Mouse (Mus musculus) intestine, embryonic 14.5 days (tissue): Measurements from ENCODE around the gene Celf2. TPM values are rescaled to one million over a fixed set of nuclear protein-coding genes. Genes with fewer than 3 reads are reported as not detected.

Experiments used
- ATAC-seq: fragments of 200-750 bp; cut with Nextera tagmentation; replicated peaks from 2 replicates; pipeline ENCODE4 v1.8.0; 2017; ENCODE audit warnings: low read depth, moderate number of reproducible peaks, moderate TSS enrichment, moderate library complexity; ENCODE audit not compliant: low FRiP score, low TSS enrichment
- DNase-seq: peaks from one replicate; pipeline ENCODE4 v3.0.0-alpha.2; 2018; ENCODE audit warnings: low spot score
- H3K27ac ChIP-seq: fragments of 300-500 bp; sonication (generic); 2 replicates; pipeline ENCODE4 v1.5.1; 2014; ENCODE audit warnings: low read depth, mild to moderate bottlenecking, control low read depth
- H3K27me3 ChIP-seq: fragments of 300-500 bp; sonication (generic); replicated peaks from 2 replicates; pipeline ENCODE4 v1.6.1; 2014; ENCODE audit warnings: low read length, control low read depth; ENCODE audit not compliant: control insufficient read depth, insufficient read depth
- H3K36me3 ChIP-seq: fragments of 300-500 bp; sonication (generic); 2 replicates; pipeline ENCODE4 v1.6.1; 2014; ENCODE audit warnings: low read length, control low read depth; ENCODE audit not compliant: control insufficient read depth, insufficient read depth
- H3K4me1 ChIP-seq: fragments of 300-500 bp; sonication (generic); replicated peaks from 2 replicates; pipeline ENCODE4 v1.6.1; 2014; ENCODE audit warnings: low read length, control low read depth, mixed read lengths; ENCODE audit not compliant: control insufficient read depth, insufficient read depth
- H3K4me2 ChIP-seq: fragments of 300-500 bp; sonication (generic); 2 replicates; pipeline ENCODE4 v1.6.1; 2014; ENCODE audit warnings: low read length
- H3K4me3 ChIP-seq: fragments of 300-500 bp; sonication (generic); 2 replicates; pipeline ENCODE4 v1.5.1; 2014; ENCODE audit warnings: low read depth, low read length, control low read depth, mixed read lengths
- H3K9ac ChIP-seq: fragments of 300-500 bp; sonication (generic); 2 replicates; pipeline ENCODE4 v1.6.1; 2014; ENCODE audit warnings: mild to moderate bottlenecking, low read length
- H3K9me3 ChIP-seq: fragments of 300-500 bp; sonication (generic); 2 replicates; pipeline ENCODE4 v1.6.1; 2016; ENCODE audit warnings: low read length, control low read depth; ENCODE audit not compliant: control insufficient read depth
- WGBS: fragments of 180-500 bp; shearing (Covaris S2); extraction: QIAGEN DNeasy Blood & Tissue Kit; methylation state at CpG from one replicate; pipeline ENCODE4 v1.1.7; 2014; 5-methylcytosine and 5-hydroxymethylcytosine counted together
- polyA plus RNA-seq: library from polyadenylated mRNA; unstranded; fragments of >200 nt; fragmentation: Nextera tagmentation; extraction: Ambion mirVana; gene quantifications from 2 replicates; pipeline ENCODE4 v1.2.1, GENCODE M21; 2014

The Celf2 gene
- polyA plus RNA-seq, 1 experiment from 2014 or later, result 53.5 TPM

DNA sequence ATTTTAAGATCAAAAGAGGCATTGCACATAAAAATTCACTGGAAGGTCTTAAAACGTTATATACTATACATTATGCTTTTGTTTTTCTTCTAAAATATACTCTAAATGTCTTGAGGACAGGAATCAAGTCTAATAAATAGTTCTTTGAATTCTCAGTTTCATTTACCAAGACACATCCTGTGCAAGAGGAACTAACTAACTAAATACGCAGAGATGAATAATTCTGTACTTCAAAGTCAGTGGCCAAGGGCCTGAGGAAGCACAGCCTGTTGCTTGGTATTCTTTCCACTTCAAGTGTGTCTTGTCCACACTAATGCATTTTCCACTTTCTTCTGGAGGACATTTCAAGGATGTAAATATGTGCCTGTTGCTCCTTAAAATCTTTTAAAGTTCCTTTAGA is 766.2 kb downstream of the Celf2 start:
- no peak overlapping the region for H3K4me2 ChIP-seq
- no peak for ATAC-seq
- no peaks in the 10 kb centered on the region; the same call in 1 of the 2 replicates for H3K4me1 ChIP-seq
- 71% methylated on average over 2 of the region's 2 CpGs for WGBS
- H3K9ac ChIP-seq, result no peak overlapping the region
- H3K36me3 ChIP-seq, result no peaks in the 10 kb centered on the region
- no peak overlapping the region for H3K27ac ChIP-seq
- H3K4me3 ChIP-seq, result no peak overlapping the region
- no peak for DNase-seq
- H3K9me3 ChIP-seq, result no peaks in the 10 kb centered on the region
- H3K27me3 ChIP-seq, result no peaks in the 10 kb centered on the region

DNA sequence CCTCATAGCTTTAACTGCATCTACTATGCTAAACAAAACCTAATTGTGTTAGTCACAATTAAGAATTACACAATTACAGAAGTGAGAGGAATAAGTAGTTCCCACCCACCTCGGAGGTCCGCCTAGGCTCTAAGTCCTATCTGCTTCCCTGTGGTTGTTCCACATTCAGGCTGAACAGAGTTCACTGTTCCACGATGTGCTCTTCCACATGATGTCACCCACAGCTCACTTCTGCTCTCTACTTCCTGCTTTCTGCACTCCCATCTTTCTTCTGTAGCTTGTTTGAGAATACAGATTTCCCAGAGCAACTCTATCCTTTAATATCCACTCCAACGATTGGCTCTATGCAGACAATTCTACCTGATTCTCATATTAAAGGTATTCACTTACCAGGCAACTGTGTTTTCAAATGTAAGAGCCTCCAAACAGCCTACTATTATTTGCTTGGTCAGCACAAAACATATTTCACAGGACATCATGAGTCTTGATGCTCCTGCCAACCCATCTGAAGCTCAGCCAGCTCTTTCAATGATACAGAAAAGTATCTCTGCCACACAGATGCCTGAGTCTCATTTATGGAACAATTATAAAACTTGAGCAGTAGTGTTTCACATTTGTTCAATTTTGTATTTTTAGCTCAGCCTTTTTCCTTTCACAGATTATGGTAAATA is 769.2 kb downstream of the Celf2 start:
- no peaks in the 10 kb centered on the region for H3K27me3 ChIP-seq
- WGBS, result 71% methylated on average over 4 of the region's 4 CpGs
- H3K9me3 ChIP-seq, result no peaks in the 10 kb centered on the region
- DNase-seq (no peak), ATAC-seq (no peak)
- no peak overlapping the region for H3K9ac ChIP-seq
- no peak overlapping the region for H3K4me3 ChIP-seq
- no peaks in the 10 kb centered on the region for H3K36me3 ChIP-seq
- no peak overlapping the region for H3K4me2 ChIP-seq
- H3K27ac ChIP-seq, result no peak overlapping the region
- no peaks in the 10 kb centered on the region; the same call in 1 of the 2 replicates for H3K4me1 ChIP-seq

DNA sequence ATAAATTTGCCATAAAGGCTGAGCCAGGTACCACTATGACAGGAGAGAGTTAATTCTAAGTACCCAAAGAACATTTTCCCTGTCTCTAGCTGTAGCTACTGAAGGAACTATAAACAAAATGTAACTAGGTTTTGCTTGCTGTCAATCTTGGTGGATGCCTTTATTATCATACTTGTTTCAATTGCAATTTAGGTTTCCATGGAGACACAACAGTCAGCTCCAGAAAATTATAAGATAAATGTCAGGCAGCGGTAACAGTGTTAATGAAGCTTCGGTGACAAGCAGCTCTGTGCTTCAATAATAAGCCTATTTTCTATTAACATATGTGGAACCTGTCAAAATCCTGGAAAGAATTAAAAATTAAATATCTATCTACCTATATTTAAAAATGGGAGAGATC is 777.3 kb downstream of the Celf2 start:
- H3K9ac ChIP-seq, result no peak overlapping the region
- DNase-seq, result no peak
- H3K4me2 ChIP-seq, result no peak overlapping the region
- H3K27ac ChIP-seq, result no peak overlapping the region
- H3K4me3 ChIP-seq, result no peak overlapping the region
- 89% methylated on average over 2 of the region's 2 CpGs for WGBS
- no peaks in the 10 kb centered on the region; the same call in 1 of the 2 replicates for H3K4me1 ChIP-seq
- no peaks in the 10 kb centered on the region for H3K9me3 ChIP-seq
- H3K36me3 ChIP-seq, result no peaks in the 10 kb centered on the region
- H3K27me3 ChIP-seq, result no peaks in the 10 kb centered on the region
- no peak for ATAC-seq

DNA sequence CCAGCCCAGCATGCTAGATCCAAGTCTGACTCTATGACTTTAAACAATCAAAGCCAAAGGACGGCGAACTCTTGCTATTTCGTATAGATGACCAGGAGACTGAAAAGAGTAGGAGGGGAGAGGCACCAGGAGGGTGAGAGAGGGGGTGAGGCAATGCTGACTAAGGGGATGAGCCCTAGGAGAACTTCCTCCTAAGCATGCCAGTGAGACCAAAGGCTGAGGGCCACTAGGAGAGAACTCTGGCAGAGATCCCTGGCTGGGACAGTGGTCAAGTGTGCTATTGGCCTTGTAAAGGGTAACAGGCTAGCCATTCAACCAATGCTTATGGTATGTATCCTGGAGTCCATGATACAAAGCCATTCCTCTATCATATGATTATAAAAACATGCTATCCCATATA is 778.5 kb downstream of the Celf2 start:
- Histone ChIP-seq H3K4me2 (no peak overlapping the region), H3K27ac (no peak overlapping the region), H3K9ac (no peak overlapping the region), H3K4me3 (no peak overlapping the region), H3K4me1 (no peaks in the 10 kb centered on the region; the same call in 1 of the 2 replicates), H3K36me3 (no peaks in the 10 kb centered on the region), H3K9me3 (no peaks in the 10 kb centered on the region), H3K27me3 (no peaks in the 10 kb centered on the region)
- no peak for DNase-seq
- WGBS, result 52% methylated on average over 3 of the region's 3 CpGs
- ATAC-seq, result no peak

DNA sequence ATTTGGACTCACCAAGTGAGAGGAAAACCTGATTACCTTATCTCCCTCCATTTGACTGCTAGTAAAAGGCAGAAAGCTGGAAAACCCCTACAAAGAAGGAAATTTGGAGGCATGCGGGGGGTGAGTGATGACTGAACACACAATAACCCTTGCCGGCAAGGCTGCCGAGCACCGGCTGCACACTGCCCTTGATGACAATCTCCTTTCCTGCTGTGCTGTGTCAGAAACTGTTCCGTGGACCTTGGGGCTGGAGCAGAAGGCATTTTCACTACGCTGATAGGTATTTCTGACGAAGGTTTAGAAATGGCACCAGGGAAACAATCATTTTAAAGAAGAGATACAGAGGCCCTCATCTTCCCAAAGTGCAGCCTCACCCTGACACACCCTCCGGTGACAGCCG is 779.4 kb downstream of the Celf2 start:
- no peak overlapping the region for H3K4me3 ChIP-seq
- H3K27ac ChIP-seq, result no peak overlapping the region
- H3K9ac ChIP-seq, result no peak overlapping the region
- H3K27me3 ChIP-seq, result no peaks in the 10 kb centered on the region
- H3K4me1 ChIP-seq, result no peaks in the 10 kb centered on the region; the same call in 1 of the 2 replicates
- WGBS, result 62% methylated on average over 9 of the region's 9 CpGs
- ATAC-seq (no peak), DNase-seq (no peak)
- H3K36me3 ChIP-seq, result no peaks in the 10 kb centered on the region
- H3K4me2 ChIP-seq, result no peak overlapping the region
- no peaks in the 10 kb centered on the region for H3K9me3 ChIP-seq

DNA sequence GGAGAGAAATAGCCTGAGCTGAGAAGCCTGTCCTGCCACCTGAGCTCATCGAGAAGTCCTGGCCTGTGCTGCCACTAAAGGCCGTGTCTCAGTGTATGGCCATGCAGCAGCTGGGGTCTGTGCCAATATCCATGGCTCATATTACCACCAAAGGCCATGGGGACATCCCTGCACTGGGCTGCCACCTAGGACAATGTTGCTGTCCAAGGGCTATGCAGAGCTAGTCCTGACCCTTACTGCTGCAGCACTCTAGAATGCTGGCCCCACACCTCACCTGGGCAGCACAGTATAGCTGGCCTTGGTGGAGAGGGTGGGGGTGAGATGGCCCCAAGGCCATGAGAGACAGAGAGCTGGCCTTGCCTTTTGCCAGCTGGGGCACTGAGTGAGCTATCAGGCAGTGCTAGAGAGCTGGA is 780.5 kb downstream of the Celf2 start:
- H3K36me3 ChIP-seq, result no peaks in the 10 kb centered on the region
- H3K9me3 ChIP-seq, result no peaks in the 10 kb centered on the region
- H3K4me1 ChIP-seq, result no peaks in the 10 kb centered on the region; the same call in 1 of the 2 replicates
- 73% methylated on average over 2 of the region's 2 CpGs for whole genome bisulfite sequencing
- H3K4me3 ChIP-seq, result no peak overlapping the region
- DNase-seq (no peak), ATAC-seq (no peak)
- H3K9ac ChIP-seq, result no peak overlapping the region
- H3K27ac ChIP-seq, result no peak overlapping the region
- no peak overlapping the region for H3K4me2 ChIP-seq
- H3K27me3 ChIP-seq, result no peaks in the 10 kb centered on the region

DNA sequence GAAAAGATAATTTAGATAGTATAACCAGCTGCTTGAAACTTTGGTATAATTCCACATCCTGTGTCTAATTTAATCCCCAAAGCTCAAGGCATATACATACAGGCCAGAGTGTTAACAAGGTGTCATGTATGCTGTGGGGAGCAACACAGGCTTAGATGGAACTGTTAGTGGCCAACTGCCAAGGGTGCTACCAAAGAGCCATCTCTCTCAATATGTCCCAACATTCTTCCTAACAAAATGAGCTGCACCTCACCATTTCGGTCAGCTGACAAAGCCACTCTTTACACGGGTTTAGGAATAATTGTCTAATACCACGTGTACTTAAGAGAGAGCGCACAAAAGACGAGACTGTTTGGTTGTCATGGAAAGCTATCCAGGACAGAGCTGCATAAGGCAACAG is 782.0 kb downstream of the Celf2 start:
- Histone ChIP-seq H3K4me1 (peaks cover 4% of the 10 kb centered on the region; the same call in 1 of the 2 replicates), H3K27me3 (no peaks in the 10 kb centered on the region), H3K36me3 (no peaks in the 10 kb centered on the region), H3K9me3 (no peaks in the 10 kb centered on the region), H3K4me2 (no peak overlapping the region), H3K9ac (no peak overlapping the region), H3K4me3 (no peak overlapping the region), H3K27ac (no peak overlapping the region)
- no peak for DNase-seq
- 94% methylated on average over 5 of the region's 5 CpGs for whole genome bisulfite sequencing
- ATAC-seq, result no peak

DNA sequence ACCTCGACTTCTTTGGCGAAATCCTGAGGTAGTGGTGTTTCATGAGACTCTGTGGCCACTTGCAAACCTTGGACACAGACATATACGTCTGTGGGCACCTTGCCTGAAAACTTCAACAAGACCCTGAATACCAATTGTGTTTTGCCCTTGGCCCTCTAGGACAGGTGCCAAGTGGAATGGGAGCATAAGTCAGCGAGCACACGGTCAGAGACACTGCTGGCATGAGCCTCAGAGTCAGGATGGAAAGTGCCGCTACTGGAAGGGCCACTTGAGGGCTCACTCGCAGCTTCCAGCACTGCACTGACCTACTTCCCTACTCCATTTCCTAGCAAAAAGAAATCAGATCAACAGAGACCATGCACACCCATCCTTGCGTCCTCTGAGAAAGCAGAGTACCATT is 783.3 kb downstream of the Celf2 start:
- H3K4me1 ChIP-seq, result peaks cover 17% of the 10 kb centered on the region
- WGBS, result 77% methylated on average over 8 of the region's 8 CpGs
- no peaks in the 10 kb centered on the region for H3K27me3 ChIP-seq
- H3K9me3 ChIP-seq, result no peaks in the 10 kb centered on the region
- no peak overlapping the region for H3K4me2 ChIP-seq
- ATAC-seq (no peak), DNase-seq (no peak)
- H3K27ac ChIP-seq, result no peak overlapping the region
- H3K4me3 ChIP-seq, result no peak overlapping the region
- H3K36me3 ChIP-seq, result no peaks in the 10 kb centered on the region
- H3K9ac ChIP-seq, result no peak overlapping the region

DNA sequence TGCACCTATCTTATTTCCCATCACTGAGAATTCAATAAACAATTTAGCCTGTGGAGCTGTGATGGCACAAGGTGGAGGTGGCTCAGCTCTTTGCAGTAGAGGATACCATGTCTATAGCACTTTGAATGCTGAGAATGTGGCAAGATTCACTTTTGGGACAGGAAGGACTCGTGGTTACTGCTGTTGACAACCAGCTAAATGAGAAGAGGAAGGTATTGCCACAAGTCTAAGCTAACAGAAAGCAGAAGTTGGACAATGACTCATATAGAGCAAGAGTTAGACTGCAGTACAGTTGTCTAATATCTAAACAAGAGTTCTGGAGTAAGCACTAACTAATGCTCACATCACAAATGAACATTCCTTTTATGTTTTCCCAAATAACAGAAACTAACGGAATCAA is 785.8 kb downstream of the Celf2 start:
- WGBS, result 70% methylated on average over 2 of the region's 2 CpGs
- Histone ChIP-seq H3K36me3 (no peaks in the 10 kb centered on the region), H3K27ac (no peak overlapping the region), H3K9me3 (no peaks in the 10 kb centered on the region), H3K27me3 (no peaks in the 10 kb centered on the region), H3K4me3 (no peak overlapping the region), H3K4me1 (peaks cover 22% of the 10 kb centered on the region), H3K4me2 (no peak overlapping the region), H3K9ac (no peak overlapping the region)
- DNase-seq (no peak), ATAC-seq (no peak)
